Mouse (Mus musculus) frontal cortex, adult (tissue): ENCODE measurements around the gene Pcnt.

Experiments used
- ATAC-seq: cut with Nextera tagmentation; 2 replicates; pipeline ENCODE4 v1.9.2; 2017; ENCODE audit warnings: mild to moderate bottlenecking, moderate library complexity, mixed read lengths; ENCODE audit not compliant: low TSS enrichment

Gene Pcnt

DNA sequence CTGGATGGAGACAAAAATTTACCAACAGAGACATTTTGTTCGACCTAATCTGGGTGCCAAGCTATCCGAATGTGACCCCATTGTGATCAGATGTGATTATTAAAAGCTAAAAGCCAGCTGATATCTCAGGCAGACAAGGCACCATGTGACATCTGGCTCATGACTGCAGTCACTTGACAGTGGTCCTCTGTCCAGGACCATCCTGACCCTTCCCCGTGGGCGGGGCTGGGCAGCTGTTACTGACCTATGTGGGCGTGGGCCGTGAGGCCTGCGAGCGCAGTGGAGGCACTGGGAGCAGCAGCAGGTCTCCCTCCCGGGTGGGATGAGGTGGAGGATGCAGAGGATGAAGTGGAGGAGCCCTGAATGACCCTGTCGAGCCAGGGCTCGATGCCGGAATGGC lies 125.0 kb downstream of the Pcnt start:
- no peak for ATAC-seq

DNA sequence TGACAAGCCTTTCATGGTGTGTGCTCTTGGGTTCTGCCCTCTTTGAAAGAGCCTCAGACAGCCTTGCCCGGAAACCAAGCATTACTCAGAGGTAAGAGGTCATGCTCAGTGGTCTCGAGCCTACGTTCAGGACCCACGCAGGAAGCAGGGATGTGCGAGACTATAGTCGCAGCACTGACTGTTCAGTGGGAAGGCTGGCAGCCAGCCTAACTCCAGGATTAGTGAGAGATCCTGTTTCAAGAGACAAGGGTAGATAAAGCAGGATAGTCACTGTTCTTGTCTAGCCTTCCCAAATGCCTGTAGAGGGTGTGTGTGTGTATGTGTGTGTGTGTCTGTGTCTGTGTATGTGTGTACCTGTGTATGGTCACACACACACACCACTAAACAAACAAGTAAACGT lies 126.4 kb downstream of the Pcnt start:
- peak; percentile 83 for ATAC-seq

DNA sequence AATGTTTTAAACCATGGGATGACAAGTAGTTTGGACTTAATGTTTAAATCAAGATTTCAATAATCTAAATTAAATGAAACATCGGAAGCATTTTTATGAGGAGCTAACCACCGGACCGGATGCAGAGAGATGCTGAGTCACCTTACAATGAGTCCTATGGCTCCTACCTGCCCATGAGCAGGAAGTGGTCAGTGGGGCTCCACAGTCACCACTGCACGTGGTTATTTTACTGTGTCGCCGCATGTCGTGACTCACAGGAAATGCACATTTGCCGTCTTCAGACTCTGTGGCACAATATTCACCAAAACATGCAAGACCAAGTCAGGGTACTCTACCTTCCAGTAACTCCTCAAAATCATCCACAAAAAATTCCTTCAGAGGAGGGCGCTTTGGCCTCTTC lies 135.8 kb downstream of the Pcnt start:
- peak; percentile 9; the same call in 1 of the 2 replicates for ATAC-seq
